Mouse (Mus musculus): ENCODE data around the gene Krtap9-3.

Krtap9-3 gene

DNA sequence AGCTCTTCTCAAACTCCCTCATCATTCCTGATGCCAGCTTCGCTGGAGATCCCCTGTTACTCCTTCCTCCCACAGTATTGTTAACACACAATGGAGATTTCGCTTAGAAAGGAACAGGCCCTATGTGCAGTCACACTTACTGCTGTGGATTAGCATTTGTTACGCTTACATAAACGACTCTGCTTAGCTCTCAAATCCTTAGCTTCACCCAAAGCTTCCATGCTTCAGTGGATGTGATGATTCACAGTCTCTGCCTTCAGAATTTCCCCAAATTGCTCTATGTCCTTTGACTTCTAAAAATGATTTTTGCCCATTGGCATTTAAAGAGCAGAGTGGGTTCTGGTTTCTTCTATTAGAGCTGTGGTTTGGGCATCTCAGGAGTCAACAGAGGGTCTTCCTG, 24.7 kb downstream of the Krtap9-3 start:
- DNase-seq (ENCODE audit: low read depth, low spot score), result no peak

DNA sequence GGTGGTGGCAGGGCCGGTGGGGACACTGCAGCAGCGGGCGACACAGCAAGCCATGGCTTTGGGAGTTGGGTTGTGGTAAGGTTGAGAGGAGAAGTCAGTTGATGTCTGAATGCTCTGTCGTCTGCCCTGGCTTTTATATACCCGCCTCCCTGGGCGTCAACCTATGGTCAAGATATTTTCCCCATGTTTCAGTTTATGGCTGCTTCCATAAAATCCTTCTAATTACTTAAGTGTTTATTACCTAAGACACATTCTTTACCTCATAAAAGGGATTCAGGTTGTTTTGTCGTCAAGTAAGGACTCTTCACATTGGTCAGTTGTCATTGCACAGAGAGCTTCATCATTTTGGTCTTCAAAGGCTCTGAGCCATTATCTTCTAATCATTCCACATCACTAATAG, 31.4 kb downstream of the Krtap9-3 start, which contains the start of gene Krtap3-1:
Gene Krtap3-1, minus strand, starts transcription at position 101 of the 400 bp plus-strand sequence.
- DNase-seq (ENCODE audit: low read depth, low spot score), result no peak

DNA sequence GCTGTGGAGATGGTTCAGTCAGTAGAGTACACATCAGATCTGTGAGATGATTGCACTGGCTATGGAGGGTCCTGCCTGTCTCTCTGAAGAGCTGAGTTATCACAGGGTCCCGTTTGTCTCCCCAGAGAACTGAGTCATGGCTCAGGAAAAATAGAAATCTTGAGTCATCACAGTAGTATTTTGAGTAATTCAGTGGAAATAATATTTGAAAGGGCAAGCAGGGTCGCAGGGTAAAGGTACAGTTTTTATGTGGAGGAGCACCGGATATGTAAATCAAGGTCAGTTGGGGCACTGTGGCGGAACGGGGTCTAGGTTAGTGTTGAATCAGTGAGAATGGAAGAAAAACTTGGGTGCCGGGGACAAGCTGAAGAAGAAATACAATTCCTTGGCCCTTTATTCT, 35.3 kb downstream of the Krtap9-3 start:
- DNase-seq (ENCODE audit: low read depth, low spot score), result no peak

DNA sequence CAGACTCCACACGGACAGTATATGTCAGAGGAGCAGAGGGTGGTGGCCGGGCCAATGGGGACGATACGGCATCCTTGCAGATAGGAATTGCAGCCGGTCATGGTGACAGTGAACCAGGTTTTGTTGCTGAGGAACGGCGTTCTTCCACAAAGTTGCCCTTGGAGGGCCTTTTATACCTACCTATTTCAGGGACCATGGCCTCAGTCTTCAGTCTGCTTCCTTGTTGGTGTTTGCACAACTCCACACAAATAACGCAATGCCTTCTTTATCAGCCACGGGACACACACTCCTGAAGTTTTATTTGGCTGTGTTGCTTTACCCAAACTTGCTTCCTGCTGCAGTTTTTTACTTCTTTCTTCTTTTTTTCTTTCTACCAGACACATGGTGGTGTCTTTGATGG, 38.5 kb downstream of the Krtap9-3 start, which contains the start of gene Gm11939:
Gene Gm11939, minus strand, starts transcription at position 101 of the 400 bp plus-strand sequence.
- DNase-seq (ENCODE audit: low read depth, low spot score), result no peak

DNA sequence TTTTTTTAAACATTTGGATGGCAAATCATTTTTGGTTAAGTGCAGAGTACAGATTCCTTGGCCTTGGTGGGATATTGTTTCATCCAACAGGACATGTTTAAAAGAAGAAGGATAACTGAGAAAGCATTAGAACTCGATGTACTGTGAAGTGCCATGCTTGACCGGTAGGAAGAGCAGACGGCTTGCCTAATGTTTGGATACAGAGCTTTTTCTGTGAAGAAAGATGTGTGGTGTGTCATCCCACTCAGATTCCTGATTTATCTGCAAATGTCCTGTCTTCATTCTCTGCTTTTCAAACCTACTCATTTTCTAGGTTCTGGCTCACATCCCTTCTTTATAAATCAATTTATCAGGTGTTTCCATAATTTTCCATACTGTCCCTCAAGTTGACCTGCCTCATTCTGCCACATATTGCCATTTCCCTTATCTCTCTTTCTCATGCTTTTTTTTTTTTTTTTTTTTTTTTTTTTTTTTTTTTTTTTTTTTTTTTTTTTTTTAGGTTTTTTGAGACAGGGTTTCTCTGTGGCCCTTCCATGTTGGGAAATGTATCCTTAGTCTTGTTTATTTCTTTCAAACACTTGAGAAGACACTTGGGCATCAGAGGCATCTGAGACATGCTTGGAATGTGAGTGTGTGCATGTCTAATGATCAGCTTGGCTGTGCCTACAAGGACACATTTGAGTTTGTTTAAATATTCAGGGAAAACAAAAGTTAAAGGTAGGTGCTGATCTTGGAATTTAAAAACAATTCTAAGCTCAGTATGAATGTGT, 39.7 kb downstream of the Krtap9-3 start:
- no peak for DNase-seq (ENCODE audit: low read depth, low spot score)

DNA sequence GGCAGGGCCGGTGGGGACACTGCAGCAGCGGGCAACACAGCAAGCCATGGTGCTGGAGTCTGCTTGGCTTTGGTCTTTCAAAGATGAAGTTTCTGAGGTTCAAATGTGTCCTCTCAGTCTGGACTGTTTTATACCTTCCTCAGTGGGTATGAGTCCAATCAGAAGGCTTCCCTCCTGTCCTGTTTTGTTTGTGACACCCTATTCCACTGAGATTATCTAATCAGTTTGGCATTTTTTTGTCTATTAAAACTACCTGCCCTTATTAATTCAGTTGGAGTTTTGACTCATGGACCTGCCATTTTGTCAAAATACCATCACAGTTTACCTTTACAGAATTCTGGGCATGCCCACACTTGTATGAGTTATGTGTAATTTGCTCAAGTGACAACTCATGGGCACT, 41.2 kb downstream of the Krtap9-3 start, which contains the start of gene Krtap3-2:
Gene Krtap3-2, minus strand, starts transcription at position 101 of the 400 bp plus-strand sequence.
- DNase-seq (ENCODE audit: low read depth, low spot score), result no peak

- no peak for DNase-seq (ENCODE audit: low read depth, low spot score)
Observed at GRCm38 (mm10) chr11:99556195-99556594, 41.7 kb downstream of the Krtap9-3 start.

DNA sequence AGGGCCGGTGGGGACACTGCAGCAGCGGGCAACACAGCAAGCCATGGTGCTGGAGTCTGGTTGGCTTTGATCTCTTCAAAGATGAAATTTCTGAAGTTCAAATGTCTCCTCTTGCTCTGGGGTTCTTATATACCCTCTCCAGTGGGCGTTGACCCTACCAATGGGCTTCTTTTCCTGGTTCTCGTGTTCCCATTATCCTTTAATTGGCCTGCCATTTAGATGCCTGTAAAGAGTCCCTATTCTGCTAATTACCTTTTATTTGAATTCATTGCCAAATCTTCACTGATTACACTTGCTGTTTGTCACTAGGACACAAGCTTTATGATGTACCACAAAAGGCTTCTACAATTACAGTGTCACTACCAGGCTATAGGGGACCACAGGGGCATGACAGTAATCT, 47.1 kb downstream of the Krtap9-3 start, which contains the start of gene Krtap3-3:
Gene Krtap3-3, minus strand, starts transcription at position 101 of the 400 bp plus-strand sequence.
- no peak for DNase-seq (ENCODE audit: low read depth, low spot score)

GRCm38 (mm10) chr11:99547892-99548291, 50.0 kb downstream of the Krtap9-3 start:
- no peak for DNase-seq (ENCODE audit: low read depth, low spot score)
